Mouse (Mus musculus) gastrocnemius, postnatal 4 days (tissue): ENCODE data around the gene Nat8l. TPM values are rescaled to one million over a fixed set of nuclear protein-coding genes. Genes with fewer than 3 reads are reported as not detected.

Source experiments
- DNase-seq, 2 experiments: peaks; one replicate each; pipeline ENCODE4 v3.0.0; 2021 to 2022; ENCODE audit warnings: low spot score in 2 of 2, mixed read lengths in 2 of 2
- total RNA-seq, 2 experiments: library from RNA; stranded (reverse); gene quantifications; 2 replicates each; pipeline ENCODE4 v1.2.3; 2021

The Nat8l gene
- total RNA-seq, 2 experiments from 2014 or later = 0.98 to 1.8 TPM

GRCm38 (mm10) chr5:34001401-34001800, 5.6 kb downstream of the Nat8l start:
- DNase-seq = no peak

- no peak for DNase-seq
Measured at GRCm38 (mm10) chr5:34002636-34003035, 6.9 kb downstream of the Nat8l start.

- no peak for DNase-seq
Measured at GRCm38 (mm10) chr5:34004618-34005017, 8.8 kb downstream of the Nat8l start.

- DNase-seq = no peak
Measured at GRCm38 (mm10) chr5:34006832-34007231, 11.0 kb downstream of the Nat8l start.

- DNase-seq = no peak
Measured at GRCm38 (mm10) chr5:34007392-34007941, 11.7 kb downstream of the Nat8l start.

GRCm38 (mm10) chr5:34014652-34015051, 18.9 kb downstream of the Nat8l start:
- DNase-seq = no peak

DNA sequence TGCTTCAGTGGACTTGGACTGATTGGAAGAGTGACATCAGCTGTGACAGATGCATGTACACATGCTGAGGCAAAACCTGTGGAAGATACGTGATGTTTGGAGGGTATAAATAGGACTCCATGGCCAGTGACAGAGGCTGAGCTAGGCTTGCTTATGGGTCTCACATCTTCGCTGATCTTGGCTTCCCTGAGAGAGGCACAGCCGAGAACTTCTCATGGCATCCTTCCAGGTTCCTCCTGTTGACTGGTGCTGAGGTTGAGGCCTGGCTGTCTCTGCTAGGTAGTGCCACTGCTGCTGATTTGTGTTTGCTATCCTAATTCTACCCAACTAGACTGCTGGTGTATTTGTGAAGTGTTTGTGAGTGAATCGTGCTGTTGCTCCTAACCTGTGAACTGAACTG, 23.2 kb downstream of the Nat8l start:
- no peak for DNase-seq

- DNase-seq = no peak
Measured at GRCm38 (mm10) chr5:34030101-34030500, 34.3 kb downstream of the Nat8l start.

- DNase-seq = no peak
Measured at GRCm38 (mm10) chr5:34031022-34031421, 35.2 kb downstream of the Nat8l start.

- DNase-seq = no peak
Measured at GRCm38 (mm10) chr5:34032520-34032919, 36.7 kb downstream of the Nat8l start.

Other genes with a start within 250 kb of the Nat8l start
- gene Letm1, start 213.2 kb upstream of the Nat8l start, total RNA-seq = 10 to 100 TPM; 43.7 to 51.3 TPM
- 10 to 100 TPM; 72.1 to 75.6 TPM for gene Nsd2, start 175.3 kb upstream of the Nat8l start, total RNA-seq
- 10 to 100 TPM; 18.6 to 22.0 TPM for gene Nelfa, start 59.6 kb upstream of the Nat8l start, total RNA-seq
- 1 to 10 TPM; 5.0 to 6.9 TPM for gene Gm1673, start 12.6 kb upstream of the Nat8l start, total RNA-seq
- 1 to 10 TPM; 2.1 TPM for gene Poln, start 173.5 kb downstream of the Nat8l start, total RNA-seq
- gene Haus3, start 173.5 kb downstream of the Nat8l start, total RNA-seq = 1 to 10 TPM; 7.9 to 8.4 TPM
- gene Mxd4, start 191.7 kb downstream of the Nat8l start, total RNA-seq = 10 to 100 TPM; 79.5 to 81.3 TPM